Mouse (Mus musculus): ENCODE results near the gene Nacc2. TPM values are rescaled to one million over a fixed set of nuclear protein-coding genes. Genes with fewer than 3 reads are reported as not detected.

Nacc2 gene
- polyA plus RNA-seq, 1 experiment from 2014 or later = 6.6 TPM

- H3K9me3 ChIP-seq (ENCODE audit: control insufficient read depth, low read length) = no peaks in the 10 kb centered on the region
- no peaks in the 10 kb centered on the region for H3K27me3 ChIP-seq (ENCODE audit: control insufficient read depth, insufficient read depth, low read length)
- no peak overlapping the region for H3K9ac ChIP-seq (ENCODE audit: low read depth, low read length)
- H3K4me1 ChIP-seq (ENCODE audit: control insufficient read depth, insufficient read depth, low read length) = no peaks in the 10 kb centered on the region
- 91% methylated on average over 5 of the region's 5 CpGs for WGBS
- no peaks in the 10 kb centered on the region for H3K36me3 ChIP-seq (ENCODE audit: control insufficient read depth, insufficient read depth, low read length)
- H3K27ac ChIP-seq (ENCODE audit: low read depth, low read length) = no peak overlapping the region
- no peak overlapping the region for H3K4me3 ChIP-seq (ENCODE audit: low read length)
- no peak overlapping the region for H3K4me2 ChIP-seq (replicated peaks; ENCODE audit: low read depth, low read length)
- no peak for ATAC-seq (ENCODE audit: low FRiP score, low TSS enrichment)
These were observed 23.8 kb downstream of the Nacc2 start for GRCm38 (mm10) chr2:26099260-26099659.

GRCm38 (mm10) chr2:26093897-26094296, 29.1 kb downstream of the Nacc2 start:
- Histone ChIP-seq H3K9me3 (ENCODE audit: control insufficient read depth, low read length) (no peaks in the 10 kb centered on the region), H3K9ac (ENCODE audit: low read depth, low read length) (no peak overlapping the region), H3K4me1 (ENCODE audit: control insufficient read depth, insufficient read depth, low read length) (peaks cover 13% of the 10 kb centered on the region), H3K4me2 (replicated peaks; ENCODE audit: low read depth, low read length) (no peak overlapping the region), H3K27me3 (ENCODE audit: control insufficient read depth, insufficient read depth, low read length) (peaks cover 14% of the 10 kb centered on the region; the same call in 1 of the 2 replicates), H3K36me3 (ENCODE audit: control insufficient read depth, insufficient read depth, low read length) (no peaks in the 10 kb centered on the region), H3K27ac (ENCODE audit: low read depth, low read length) (no peak overlapping the region), H3K4me3 (ENCODE audit: low read length) (no peak overlapping the region)
- WGBS = 77% methylated on average over 7 of the region's 7 CpGs
- ATAC-seq (ENCODE audit: low FRiP score, low TSS enrichment) = no peak

DNA sequence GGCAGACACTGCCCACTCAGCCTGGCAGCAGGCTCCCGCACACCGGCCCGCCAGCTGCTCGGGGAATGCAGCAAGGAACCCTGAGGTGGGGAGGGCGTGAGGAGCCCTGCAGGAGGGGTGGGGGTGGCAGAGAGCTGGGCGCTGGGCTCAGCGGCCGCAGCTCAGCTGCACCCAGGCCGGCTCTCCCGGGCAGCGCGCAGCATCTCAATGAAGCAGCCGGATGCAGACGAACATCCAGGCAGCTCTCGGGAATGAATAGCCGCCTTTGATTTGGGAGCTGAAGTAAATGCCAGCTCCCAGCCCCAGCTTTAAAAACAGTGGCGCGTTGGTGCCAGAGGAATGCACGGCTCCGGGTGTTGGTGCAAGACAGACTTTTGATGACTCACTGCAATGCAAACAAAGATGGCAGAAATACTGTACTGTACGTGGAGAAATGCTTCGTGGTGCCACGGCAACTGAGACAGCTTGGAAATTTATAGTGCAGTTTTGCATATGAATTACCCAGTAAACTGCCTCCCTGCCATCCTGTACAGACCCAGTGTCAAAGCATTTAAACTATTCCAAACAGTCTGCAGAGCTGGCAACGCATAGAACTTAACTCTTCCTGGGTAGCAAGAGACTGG, 31.1 kb downstream of the Nacc2 start:
- H3K4me1 ChIP-seq (ENCODE audit: control insufficient read depth, insufficient read depth, low read length) = peaks cover 13% of the 10 kb centered on the region
- H3K27me3 ChIP-seq (ENCODE audit: control insufficient read depth, insufficient read depth, low read length) = peaks cover 14% of the 10 kb centered on the region; the same call in 1 of the 2 replicates
- peak; percentile 50 for ATAC-seq (ENCODE audit: low FRiP score, low TSS enrichment)
- H3K9ac ChIP-seq (ENCODE audit: low read depth, low read length) = peak overlapping the region; percentile 65
- H3K9me3 ChIP-seq (ENCODE audit: control insufficient read depth, low read length) = no peaks in the 10 kb centered on the region
- peak overlapping the region; percentile 55 for H3K4me3 ChIP-seq (ENCODE audit: low read length)
- H3K27ac ChIP-seq (ENCODE audit: low read depth, low read length) = 0 out of 2 replicates have a peak overlapping the region, but pooled peaks have one; percentile 24
- WGBS = 1% methylated on average over 24 of the region's 24 CpGs
- H3K4me2 ChIP-seq (replicated peaks; ENCODE audit: low read depth, low read length) = peak overlapping the region; percentile 97
- H3K36me3 ChIP-seq (ENCODE audit: control insufficient read depth, insufficient read depth, low read length) = no peaks in the 10 kb centered on the region

GRCm38 (mm10) chr2:26090876-26091770, 31.9 kb downstream of the Nacc2 start:
- Histone ChIP-seq H3K4me1 (ENCODE audit: control insufficient read depth, insufficient read depth, low read length) (peaks cover 13% of the 10 kb centered on the region), H3K4me2 (replicated peaks; ENCODE audit: low read depth, low read length) (peak overlapping the region; percentile 97), H3K27me3 (ENCODE audit: control insufficient read depth, insufficient read depth, low read length) (peaks cover 14% of the 10 kb centered on the region; the same call in 1 of the 2 replicates), H3K36me3 (ENCODE audit: control insufficient read depth, insufficient read depth, low read length) (no peaks in the 10 kb centered on the region), H3K9ac (ENCODE audit: low read depth, low read length) (peak overlapping the region; percentile 65), H3K27ac (ENCODE audit: low read depth, low read length) (no peak overlapping the region), H3K9me3 (ENCODE audit: control insufficient read depth, low read length) (no peaks in the 10 kb centered on the region), H3K4me3 (ENCODE audit: low read length) (peak overlapping the region; percentile 55)
- under 1% methylated on average over 38 of the region's 39 CpGs for WGBS
- peak; percentile 84 for ATAC-seq (ENCODE audit: low FRiP score, low TSS enrichment)

- Histone ChIP-seq H3K9me3 (ENCODE audit: control insufficient read depth, low read length) (no peaks in the 10 kb centered on the region), H3K4me3 (ENCODE audit: low read length) (no peak overlapping the region), H3K4me1 (ENCODE audit: control insufficient read depth, insufficient read depth, low read length) (peaks cover 13% of the 10 kb centered on the region), H3K27ac (ENCODE audit: low read depth, low read length) (no peak overlapping the region), H3K27me3 (ENCODE audit: control insufficient read depth, insufficient read depth, low read length) (peaks cover 14% of the 10 kb centered on the region; the same call in 1 of the 2 replicates), H3K4me2 (replicated peaks; ENCODE audit: low read depth, low read length) (no peak overlapping the region), H3K9ac (ENCODE audit: low read depth, low read length) (no peak overlapping the region), H3K36me3 (ENCODE audit: control insufficient read depth, insufficient read depth, low read length) (no peaks in the 10 kb centered on the region)
- no peak for ATAC-seq (ENCODE audit: low FRiP score, low TSS enrichment)
- 86% methylated on average over 2 of the region's 2 CpGs for WGBS
These were observed 34.0 kb downstream of the Nacc2 start for GRCm38 (mm10) chr2:26089005-26089404.

- ATAC-seq (ENCODE audit: low FRiP score, low TSS enrichment) = no peak
- H3K27ac ChIP-seq (ENCODE audit: low read depth, low read length) = no peak overlapping the region
- H3K4me3 ChIP-seq (ENCODE audit: low read length) = no peak overlapping the region
- H3K4me1 ChIP-seq (ENCODE audit: control insufficient read depth, insufficient read depth, low read length) = peaks cover 7% of the 10 kb centered on the region
- no peak overlapping the region for H3K4me2 ChIP-seq (replicated peaks; ENCODE audit: low read depth, low read length)
- no peak overlapping the region for H3K9ac ChIP-seq (ENCODE audit: low read depth, low read length)
- WGBS = 74% methylated on average over 4 of the region's 4 CpGs
- peaks cover 10% of the 10 kb centered on the region; the same call in 1 of the 2 replicates for H3K27me3 ChIP-seq (ENCODE audit: control insufficient read depth, insufficient read depth, low read length)
- no peaks in the 10 kb centered on the region for H3K9me3 ChIP-seq (ENCODE audit: control insufficient read depth, low read length)
- H3K36me3 ChIP-seq (ENCODE audit: control insufficient read depth, insufficient read depth, low read length) = no peaks in the 10 kb centered on the region
These were observed 36.0 kb downstream of the Nacc2 start for GRCm38 (mm10) chr2:26086926-26087600.

- H3K9ac ChIP-seq (ENCODE audit: low read depth, low read length) = no peak overlapping the region
- peaks cover 7% of the 10 kb centered on the region; the same call in 1 of the 2 replicates for H3K27me3 ChIP-seq (ENCODE audit: control insufficient read depth, insufficient read depth, low read length)
- H3K27ac ChIP-seq (ENCODE audit: low read depth, low read length) = no peak overlapping the region
- no peak overlapping the region for H3K4me3 ChIP-seq (ENCODE audit: low read length)
- no peaks in the 10 kb centered on the region for H3K36me3 ChIP-seq (ENCODE audit: control insufficient read depth, insufficient read depth, low read length)
- H3K4me2 ChIP-seq (replicated peaks; ENCODE audit: low read depth, low read length) = no peak overlapping the region
- H3K9me3 ChIP-seq (ENCODE audit: control insufficient read depth, low read length) = no peaks in the 10 kb centered on the region
- WGBS = 86% methylated on average over 4 of the region's 4 CpGs
- no peak for ATAC-seq (ENCODE audit: low FRiP score, low TSS enrichment)
- H3K4me1 ChIP-seq (ENCODE audit: control insufficient read depth, insufficient read depth, low read length) = peaks cover 2% of the 10 kb centered on the region; the same call in 1 of the 2 replicates
These were observed 36.5 kb downstream of the Nacc2 start for GRCm38 (mm10) chr2:26086505-26086904.

DNA sequence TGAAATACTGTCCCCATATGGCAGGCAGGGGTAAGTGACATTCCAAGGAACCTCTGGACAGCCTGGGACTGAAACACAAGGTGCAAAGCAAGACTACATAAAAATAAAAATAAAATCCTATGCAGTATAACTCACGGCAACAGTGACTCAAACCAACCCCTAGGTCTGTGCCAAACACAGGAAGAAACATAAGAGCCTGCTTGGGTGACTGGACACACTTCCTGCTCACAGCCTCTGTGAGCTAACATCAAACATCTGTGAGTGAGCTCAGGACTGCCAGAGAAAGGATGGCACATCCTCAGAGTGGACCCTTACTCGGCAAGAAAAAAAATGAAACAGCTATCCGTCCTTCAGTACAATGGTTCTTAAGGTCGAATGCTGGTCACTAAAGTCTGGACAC, 40.1 kb downstream of the Nacc2 start:
- Histone ChIP-seq H3K4me1 (ENCODE audit: control insufficient read depth, insufficient read depth, low read length) (no peaks in the 10 kb centered on the region), H3K36me3 (ENCODE audit: control insufficient read depth, insufficient read depth, low read length) (no peaks in the 10 kb centered on the region), H3K4me3 (ENCODE audit: low read length) (no peak overlapping the region), H3K27me3 (ENCODE audit: control insufficient read depth, insufficient read depth, low read length) (no peaks in the 10 kb centered on the region), H3K9me3 (ENCODE audit: control insufficient read depth, low read length) (no peaks in the 10 kb centered on the region), H3K4me2 (replicated peaks; ENCODE audit: low read depth, low read length) (no peak overlapping the region), H3K27ac (ENCODE audit: low read depth, low read length) (no peak overlapping the region), H3K9ac (ENCODE audit: low read depth, low read length) (no peak overlapping the region)
- WGBS = 65% methylated on average over 4 of the region's 4 CpGs
- ATAC-seq (ENCODE audit: low FRiP score, low TSS enrichment) = no peak
